Mouse (Mus musculus): ENCODE measurements around the gene Flt3.

DNA sequence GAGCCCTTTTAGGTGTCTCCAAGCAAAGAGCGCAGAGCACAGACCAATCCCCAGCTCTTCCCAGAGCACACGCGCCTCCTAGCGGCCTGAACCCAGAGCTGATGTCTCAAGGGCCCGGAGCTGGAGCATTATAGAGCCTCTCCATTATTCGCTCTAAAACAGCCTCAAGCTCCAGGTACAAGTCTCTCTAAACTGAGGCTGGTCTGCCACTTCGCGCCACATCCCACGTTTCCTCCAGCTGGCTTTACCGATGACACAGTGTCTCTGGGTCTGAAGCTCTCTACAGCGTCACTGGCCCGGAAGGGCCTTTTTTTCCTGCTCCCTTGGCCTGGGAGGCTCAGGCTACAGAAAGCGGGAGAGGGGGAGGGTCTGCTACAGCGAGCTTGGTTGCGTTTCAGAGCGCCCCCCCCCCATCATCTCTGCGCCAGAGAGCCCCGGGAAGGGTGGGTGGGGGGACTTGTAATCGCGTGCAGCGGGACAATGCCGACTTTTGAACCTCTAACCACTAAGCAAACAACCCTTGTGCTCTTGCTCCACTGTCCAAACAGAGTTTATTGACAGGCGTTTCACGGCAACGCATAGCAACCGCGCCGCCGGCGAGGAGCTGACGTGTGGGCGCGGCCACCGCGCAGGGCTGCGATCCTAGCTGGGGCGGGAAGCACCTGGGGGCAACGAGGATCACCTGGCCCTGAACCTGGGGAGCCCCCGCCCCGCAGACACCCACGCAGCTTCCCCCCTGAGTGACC, 100.9 kb downstream of the Flt3 start:
- TF ChIP-seq CTCF (IDR thresholded peaks at IDR 0.05; ENCODE audit: low read depth, low read length) (no peak), TAL1 (conservative IDR thresholded peaks at IDR 0.05; ENCODE audit: low read depth, low read length) (no peak)

Data from G1E (cell line).